Mouse (Mus musculus): Measurements from ENCODE around the gene Fam189b. TPM values are rescaled to one million over a fixed set of nuclear protein-coding genes. Genes with fewer than 3 reads are reported as not detected.

Gene Fam189b
- total and polyA plus RNA-seq, 2 experiments from 2014 or later = 8.9 to 31.8 TPM

GRCm38 (mm10) chr3:89225321-89225815, 42.4 kb downstream of the Fam189b start:
- Histone ChIP-seq H3K27ac (ENCODE audit: low read depth, low read length) (peak overlapping the region; percentile 80), H3K9ac (peak overlapping the region; percentile 53), H3K4me1 (ENCODE audit: insufficient read depth) (peaks cover 28% of the 10 kb centered on the region), H3K36me3 (ENCODE audit: insufficient read depth) (peaks cover 12% of the 10 kb centered on the region; the same call in 1 of the 2 replicates), H3K4me3 (ENCODE audit: low read depth, low read length) (peak overlapping the region; percentile 45), H3K9me3 (ENCODE audit: low read length) (no peaks in the 10 kb centered on the region), H3K4me2 (ENCODE audit: low read depth) (peak overlapping the region; percentile 91), H3K27me3 (ENCODE audit: insufficient read depth, low read length) (no peaks in the 10 kb centered on the region)
- DNase-seq (no peak), ATAC-seq (no peak)
- WGBS = 13% methylated on average over 12 of the region's 12 CpGs
- TF ChIP-seq CTCF (IDR thresholded peaks at IDR 0.05; ENCODE audit: low read depth) = no peak

- WGBS = 15% methylated on average over 4 of the region's 4 CpGs
- DNase-seq (peak; percentile 71), ATAC-seq (peak; percentile 45)
- Histone ChIP-seq H3K9ac (peak overlapping the region; percentile 53), H3K27ac (ENCODE audit: low read depth, low read length) (peak overlapping the region; percentile 80), H3K4me1 (ENCODE audit: insufficient read depth) (peaks cover 28% of the 10 kb centered on the region), H3K4me2 (ENCODE audit: low read depth) (peak overlapping the region; percentile 91), H3K4me3 (ENCODE audit: low read depth, low read length) (peak overlapping the region; percentile 45), H3K36me3 (ENCODE audit: insufficient read depth) (peaks cover 12% of the 10 kb centered on the region; the same call in 1 of the 2 replicates), H3K27me3 (ENCODE audit: insufficient read depth, low read length) (no peaks in the 10 kb centered on the region), H3K9me3 (ENCODE audit: low read length) (no peaks in the 10 kb centered on the region)
- TF ChIP-seq CTCF (IDR thresholded peaks at IDR 0.05; ENCODE audit: low read depth) = no peak
Measured at GRCm38 (mm10) chr3:89225918-89226317, 43.0 kb downstream of the Fam189b start.

GRCm38 (mm10) chr3:89226361-89226760, 43.4 kb downstream of the Fam189b start:
- Histone ChIP-seq H3K27ac (ENCODE audit: low read depth, low read length) (peak overlapping the region; percentile 80), H3K4me1 (ENCODE audit: insufficient read depth) (peaks cover 28% of the 10 kb centered on the region), H3K4me3 (ENCODE audit: low read depth, low read length) (peak overlapping the region; percentile 45), H3K4me2 (ENCODE audit: low read depth) (peak overlapping the region; percentile 91), H3K27me3 (ENCODE audit: insufficient read depth, low read length) (no peaks in the 10 kb centered on the region), H3K9me3 (ENCODE audit: low read length) (no peaks in the 10 kb centered on the region), H3K9ac (peak overlapping the region; percentile 53), H3K36me3 (ENCODE audit: insufficient read depth) (peaks cover 7% of the 10 kb centered on the region; the same call in 1 of the 2 replicates)
- WGBS = 3% methylated on average over 11 of the region's 11 CpGs
- no peak for DNase-seq
- no peak for TF ChIP-seq CTCF (IDR thresholded peaks at IDR 0.05; ENCODE audit: low read depth)
- no peak for ATAC-seq

- Histone ChIP-seq H3K9ac (peak within 1 kb of the TSS; percentile 53), H3K4me3 (ENCODE audit: low read depth, low read length) (peak within 1 kb of the TSS; percentile 45), H3K4me2 (ENCODE audit: low read depth) (peak within 1 kb of the TSS; percentile 91), H3K27me3 (ENCODE audit: insufficient read depth, low read length) (no peaks in the 10 kb centered on the region), H3K36me3 (ENCODE audit: insufficient read depth) (peaks cover 5% of the 10 kb centered on the region; the same call in 1 of the 2 replicates), H3K9me3 (ENCODE audit: low read length) (no peaks in the 10 kb centered on the region), H3K4me1 (ENCODE audit: insufficient read depth) (peaks cover 28% of the 10 kb centered on the region), H3K27ac (ENCODE audit: low read depth, low read length) (peak within 1 kb of the TSS; percentile 80)
- DNase-seq = no peak
- ATAC-seq = peak; percentile 3; the same call in 1 of the 2 replicates
- TF ChIP-seq CTCF (IDR thresholded peaks at IDR 0.05; ENCODE audit: low read depth) = no peak
- WGBS = 3% methylated on average over 21 of the region's 21 CpGs
Measured at GRCm38 (mm10) chr3:89226900-89227299, 44.0 kb downstream of the Fam189b start, which contains the start of gene Mtx1. Gene Mtx1, minus strand, starts transcription at chr3:89227088.

GRCm38 (mm10) chr3:89227307-89228179, 44.6 kb downstream of the Fam189b start:
- ATAC-seq (peak; percentile 89), DNase-seq (peak; percentile 96)
- Histone ChIP-seq H3K4me1 (ENCODE audit: insufficient read depth) (peaks cover 28% of the 10 kb centered on the region), H3K9ac (peak overlapping the region; percentile 53), H3K9me3 (ENCODE audit: low read length) (no peaks in the 10 kb centered on the region), H3K4me3 (ENCODE audit: low read depth, low read length) (peak overlapping the region; percentile 45), H3K36me3 (ENCODE audit: insufficient read depth) (peaks cover 5% of the 10 kb centered on the region; the same call in 1 of the 2 replicates), H3K27me3 (ENCODE audit: insufficient read depth, low read length) (no peaks in the 10 kb centered on the region), H3K4me2 (ENCODE audit: low read depth) (peak overlapping the region; percentile 91), H3K27ac (ENCODE audit: low read depth, low read length) (peak overlapping the region; percentile 80)
- no peak for TF ChIP-seq CTCF (IDR thresholded peaks at IDR 0.05; ENCODE audit: low read depth)
- WGBS = 1% methylated on average over 41 of the region's 41 CpGs

- DNase-seq = peak; percentile 90
- H3K27ac ChIP-seq (ENCODE audit: low read depth, low read length) = peak overlapping the region; percentile 80; the same call in 1 of the 2 replicates
Measured at GRCm38 (mm10) chr3:89228180-89228549, 45.2 kb downstream of the Fam189b start.

More at GRCm38 (mm10) chr3:89228180-89228549, 45.2 kb downstream of the Fam189b start:
- Histone ChIP-seq H3K9me3 (ENCODE audit: low read length) (no peaks in the 10 kb centered on the region), H3K9ac (peak overlapping the region; percentile 33; the same call in 1 of the 2 replicates), H3K36me3 (ENCODE audit: insufficient read depth) (0 out of 2 replicates have a peak, but pooled peaks cover 4% of the 10 kb centered on the region), H3K4me1 (ENCODE audit: insufficient read depth) (peaks cover 28% of the 10 kb centered on the region), H3K27me3 (ENCODE audit: insufficient read depth, low read length) (no peaks in the 10 kb centered on the region), H3K4me2 (ENCODE audit: low read depth) (peak overlapping the region; percentile 91), H3K4me3 (ENCODE audit: low read depth, low read length) (peak overlapping the region; percentile 45)
- peak; percentile 95 for TF ChIP-seq CTCF (IDR thresholded peaks at IDR 0.05; ENCODE audit: low read depth)
- under 1% methylated on average over 20 of the region's 20 CpGs for WGBS
- peak; percentile 50 for ATAC-seq

Measured in forebrain, postnatal 0 days (tissue).